Mouse (Mus musculus) heart, postnatal 0 days (tissue): ENCODE measurements around the gene Prkcz.

Source experiments
- CTCF ChIP-seq: IDR thresholded peaks from 2 replicates; pipeline ENCODE4 v1.5.1; 2016; ENCODE audit warnings: antibody characterized with exemption, control low read depth, low read depth
- EP300 ChIP-seq: IDR thresholded peaks from 2 replicates; pipeline ENCODE4 v1.6.1; 2016; ENCODE audit warnings: antibody characterized with exemption, low read depth

GRCm38 (mm10) chr4:155354546-155354945, 6.6 kb downstream of the Prkcz start:
- TF ChIP-seq CTCF, result no peak
- no peak for TF ChIP-seq EP300
